Mouse (Mus musculus) heart, adult 2 months (tissue): ENCODE measurements around the gene Plpp7.

ENCODE experiments used
- CTCF ChIP-seq: fragments of 200-600 bp; IDR thresholded peaks from 2 replicates; pipeline ENCODE4 v1.8.1; 2022; ENCODE audit warnings: antibody characterized with exemption, mild to moderate bottlenecking, moderate library complexity
- POLR2A ChIP-seq: fragments of 200-500 bp; IDR thresholded peaks from 2 replicates; pipeline ENCODE4 v1.6.1; 2011; ENCODE audit warnings: mild to moderate bottlenecking, low read depth, low read length, control low read depth; ENCODE audit not compliant: insufficient read depth

- TF ChIP-seq POLR2A, result peak; percentile 51
- peak; percentile 58 for TF ChIP-seq CTCF
Measured at GRCm38 (mm10) chr2:32083159-32084011, 11.9 kb upstream of the Plpp7 start.
